Mouse (Mus musculus) cortical plate, adult 2 months (tissue): ENCODE results near the gene Snx21.

ENCODE experiments used
- CTCF ChIP-seq: fragments of 200-500 bp; IDR thresholded peaks from 2 replicates; pipeline ENCODE4 v1.5.1; 2011; ENCODE audit warnings: mild to moderate bottlenecking, control low read depth, low read length; ENCODE audit not compliant: insufficient read depth; ENCODE audit errors: extremely low read depth
- POLR2A ChIP-seq: fragments of 200-500 bp; IDR thresholded peaks from 2 replicates; pipeline ENCODE4 v1.6.1; 2011; ENCODE audit warnings: mild to moderate bottlenecking, low read length, control low read depth; ENCODE audit not compliant: insufficient read depth; ENCODE audit errors: extremely low read depth

- peak; percentile 37 for TF ChIP-seq CTCF
- TF ChIP-seq POLR2A, result peak; percentile 55; the same call in 1 of the 2 replicates
Measured at GRCm38 (mm10) chr2:164832748-164833301, 47.2 kb downstream of the Snx21 start, which contains the start of gene Ctsa.
